Mouse (Mus musculus) heart, embryonic 14.5 days (tissue): ENCODE data around the gene Dlst. TPM values are rescaled to one million over a fixed set of nuclear protein-coding genes. Genes with fewer than 3 reads are reported as not detected.

Source experiments
- ATAC-seq: fragments of 200-750 bp; cut with Nextera tagmentation; 2 replicates; pipeline ENCODE4 v1.8.0; 2017; ENCODE audit warnings: low read depth, moderate TSS enrichment; ENCODE audit not compliant: insufficient number of reproducible peaks, insufficient read depth, low FRiP score
- H3K27ac ChIP-seq, 2 experiments: fragments of 200-500 bp in 1 of 2; fragments of 300-500 bp in 1 of 2; sonication (generic) in 1 of 2; replicated peaks in 1 of 2; 2 replicates each; pipeline ENCODE4 v1.5.1; 2012 to 2014; ENCODE audit warnings: low read depth in 2 of 2, low read length in 2 of 2, control low read depth in 1 of 2, mild to moderate bottlenecking in 1 of 2, mixed read lengths in 1 of 2; ENCODE audit not compliant: control insufficient read depth in 1 of 2, insufficient read depth in 1 of 2
- H3K27me3 ChIP-seq: fragments of 300-500 bp; sonication (generic); 2 replicates; pipeline ENCODE4 v1.6.1; 2014; ENCODE audit warnings: mild to moderate bottlenecking, low read length, control low read depth; ENCODE audit not compliant: control insufficient read depth, insufficient read depth
- H3K36me3 ChIP-seq: fragments of 300-500 bp; sonication (generic); 2 replicates; pipeline ENCODE4 v1.6.1; 2014; ENCODE audit warnings: mild to moderate bottlenecking, control low read depth, low read length, mixed read lengths; ENCODE audit not compliant: control insufficient read depth, insufficient read depth
- H3K4me1 ChIP-seq, 2 experiments: fragments of 200-500 bp in 1 of 2; fragments of 300-500 bp in 1 of 2; sonication (generic) in 1 of 2; 2 replicates each; pipeline ENCODE4 v1.6.1; 2012 to 2014; ENCODE audit warnings: low read length in 2 of 2, control low read depth in 1 of 2, mixed read lengths in 1 of 2; ENCODE audit not compliant: control insufficient read depth in 2 of 2, insufficient read depth in 2 of 2
- H3K4me2 ChIP-seq: fragments of 300-500 bp; sonication (generic); 2 replicates; pipeline ENCODE4 v1.6.1; 2014; ENCODE audit warnings: mild to moderate bottlenecking, low read length
- H3K4me3 ChIP-seq, 2 experiments: fragments of 200-500 bp in 1 of 2; fragments of 300-500 bp in 1 of 2; sonication (generic) in 1 of 2; 2 replicates each; pipeline ENCODE4 v1.5.1; 2012 to 2014; ENCODE audit warnings: low read length in 2 of 2, mild to moderate bottlenecking in 2 of 2, control low read depth in 1 of 2, low read depth in 1 of 2, moderate library complexity in 1 of 2; ENCODE audit not compliant: control insufficient read depth in 1 of 2, insufficient read depth in 1 of 2
- H3K9ac ChIP-seq: fragments of 300-500 bp; sonication (generic); 2 replicates; pipeline ENCODE4 v1.6.1; 2014; ENCODE audit warnings: mild to moderate bottlenecking, low read length
- H3K9me3 ChIP-seq: fragments of 300-500 bp; sonication (generic); 2 replicates; pipeline ENCODE4 v1.6.1; 2016; ENCODE audit warnings: low read length, control low read depth; ENCODE audit not compliant: control insufficient read depth
- WGBS: fragments of 180-500 bp; shearing (Covaris S2); extraction: QIAGEN DNeasy Blood & Tissue Kit; methylation state at CpG from one replicate; pipeline ENCODE4 v1.1.7; 2014; 5-methylcytosine and 5-hydroxymethylcytosine counted together
- polyA plus RNA-seq: library from polyadenylated mRNA; unstranded; fragments of >200 nt; fragmentation: Nextera tagmentation; extraction: Ambion mirVana; gene quantifications from 2 replicates; pipeline ENCODE4 v1.2.1, GENCODE M21; 2014

Gene Dlst
- polyA plus RNA-seq, 1 experiment from 2014 or later = 197 TPM

DNA sequence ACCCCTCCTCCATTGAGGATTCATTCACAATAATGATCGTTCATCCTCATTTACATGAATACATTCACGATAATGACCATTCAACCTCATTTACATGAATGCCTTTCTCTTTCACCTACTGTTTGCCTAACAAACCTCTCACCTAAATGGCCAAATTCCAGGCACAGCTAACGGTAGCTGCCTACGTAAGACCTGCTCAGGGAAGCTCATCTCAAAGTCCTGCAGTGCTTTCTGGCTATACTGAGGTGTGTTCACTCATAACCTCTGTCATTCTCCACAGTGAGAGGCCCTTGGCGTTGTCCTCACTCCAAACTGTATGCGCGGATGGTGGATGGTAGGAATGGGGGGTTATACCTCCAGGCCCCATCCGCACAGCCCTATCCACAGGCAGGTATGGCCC is 5.8 kb upstream of the Dlst start:
- ATAC-seq = no peak
- Histone ChIP-seq H3K4me1 (peaks cover 5 to 10% of the 10 kb centered on the region in 2 experiments), H3K27me3 (no peaks in the 10 kb centered on the region), H3K36me3 (no peaks in the 10 kb centered on the region), H3K9ac (no peak overlapping the region), H3K27ac (no peak overlapping the region), H3K9me3 (no peaks in the 10 kb centered on the region), H3K4me2 (no peak overlapping the region), H3K4me3 (no peak overlapping the region)
- 85% methylated on average over 8 of the region's 8 CpGs for WGBS

- H3K4me3 ChIP-seq = peak overlapping the region; percentile 12 to 15; a peak in 3 of 4 replicates
- H3K9me3 ChIP-seq = no peaks in the 10 kb centered on the region
- 7% methylated on average over 8 of the region's 8 CpGs for WGBS
- no peak overlapping the region for H3K27ac ChIP-seq
- H3K9ac ChIP-seq = peak overlapping the region; percentile 50
- H3K4me1 ChIP-seq = peaks cover 8 to 13% of the 10 kb centered on the region in 2 experiments
- no peaks in the 10 kb centered on the region for H3K36me3 ChIP-seq
- no peaks in the 10 kb centered on the region for H3K27me3 ChIP-seq
- peak overlapping the region; percentile 56 for H3K4me2 ChIP-seq
- ATAC-seq = no peak
These were observed 4.3 kb upstream of the Dlst start for GRCm38 (mm10) chr12:85106292-85106691.

DNA sequence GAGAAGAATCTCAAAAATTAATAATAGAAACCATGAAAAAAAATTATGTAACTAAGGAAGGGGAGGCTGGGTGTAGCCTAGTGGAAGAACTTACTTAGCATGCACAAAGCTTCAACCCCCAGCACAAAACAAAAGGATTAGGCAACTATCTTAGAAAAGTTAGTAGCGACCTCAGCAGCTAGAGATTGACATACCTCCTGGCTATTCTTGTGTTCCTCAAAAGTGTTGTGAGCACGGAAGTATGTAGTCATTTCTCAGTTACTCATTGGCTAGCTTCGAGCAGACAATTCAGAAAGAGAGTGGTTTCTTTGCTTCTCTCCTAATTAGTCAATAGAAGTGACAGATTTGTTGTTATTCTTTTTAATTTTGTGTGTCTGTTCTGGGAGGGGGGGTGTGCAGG is 2.0 kb upstream of the Dlst start:
- Histone ChIP-seq H3K36me3 (0 out of 2 replicates have a peak, but pooled peaks cover 8% of the 10 kb centered on the region), H3K4me1 (peaks cover 15 to 36% of the 10 kb centered on the region in 2 experiments), H3K4me3 (no peak overlapping the region), H3K4me2 (no peak overlapping the region), H3K9ac (no peak overlapping the region), H3K9me3 (no peaks in the 10 kb centered on the region), H3K27ac (no peak overlapping the region), H3K27me3 (no peaks in the 10 kb centered on the region)
- no peak for ATAC-seq
- 64% methylated on average over 3 of the region's 3 CpGs for WGBS

GRCm38 (mm10) chr12:85109426-85109825 is 1.2 kb upstream of the Dlst start:
- Histone ChIP-seq H3K27ac (no peak overlapping the region), H3K9ac (0 out of 2 replicates have a peak overlapping the region, but pooled peaks have one; percentile 99), H3K36me3 (0 out of 2 replicates have a peak, but pooled peaks cover 8% of the 10 kb centered on the region), H3K9me3 (no peaks in the 10 kb centered on the region), H3K27me3 (no peaks in the 10 kb centered on the region), H3K4me3 (no peak overlapping the region), H3K4me1 (peaks cover 15 to 37% of the 10 kb centered on the region in 2 experiments), H3K4me2 (peak overlapping the region; percentile 87)
- no peak for ATAC-seq
- WGBS = 63% methylated on average over 4 of the region's 4 CpGs

DNA sequence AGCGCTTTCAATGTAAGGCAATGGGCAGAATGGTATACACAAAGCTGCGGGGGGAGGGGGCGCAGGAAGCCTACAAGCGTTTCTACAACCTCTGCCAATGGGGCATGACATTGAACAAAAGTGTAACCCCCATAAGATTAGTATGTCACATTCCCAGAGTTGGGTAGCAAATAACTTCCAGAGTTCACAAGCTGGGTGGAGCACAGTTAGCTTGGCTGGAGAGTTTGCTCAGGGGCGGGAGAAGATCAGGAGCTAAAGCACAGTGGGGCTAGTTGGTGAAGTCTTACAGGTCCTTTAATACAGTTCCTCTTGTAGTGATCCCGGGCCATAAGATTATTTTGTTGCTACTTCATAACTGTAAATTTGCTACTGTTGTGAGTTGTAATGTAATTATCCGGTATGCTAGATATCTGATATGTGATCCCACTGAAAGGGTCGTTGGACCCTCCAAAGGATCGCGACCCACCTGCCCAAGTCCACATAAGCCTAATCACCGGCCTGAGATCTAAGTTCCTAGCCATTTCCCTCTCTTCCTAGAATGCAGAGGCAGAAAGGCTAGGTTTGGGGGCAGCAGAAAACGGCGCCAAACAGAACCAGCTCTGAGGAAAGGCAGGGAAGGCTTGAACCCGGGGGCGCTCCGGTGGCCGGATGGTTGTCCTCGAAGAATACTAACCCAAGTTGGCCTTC is 479 bp upstream of the Dlst start:
- 15% methylated on average over 18 of the region's 18 CpGs for WGBS
- ATAC-seq = no peak

GRCm38 (mm10) chr12:85112550-85113251 is 2.1 kb downstream of the Dlst start:
- WGBS = 74% methylated on average over 7 of the region's 7 CpGs
- peak overlapping the region; percentile 49 to 56; a peak in 3 of 4 replicates for H3K27ac ChIP-seq
- peak overlapping the region; percentile 87 for H3K4me2 ChIP-seq
- no peaks in the 10 kb centered on the region for H3K27me3 ChIP-seq
- H3K9me3 ChIP-seq = no peaks in the 10 kb centered on the region
- no peak overlapping the region for H3K4me3 ChIP-seq
- H3K4me1 ChIP-seq = peaks cover 10 to 33% of the 10 kb centered on the region in 2 experiments
- ATAC-seq = no peak
- no peak overlapping the region; the same call in 1 of the 2 replicates for H3K9ac ChIP-seq
- peaks cover 33% of the 10 kb centered on the region for H3K36me3 ChIP-seq

More for the DNA sequence above, 479 bp upstream of the Dlst start:
- no peaks in the 10 kb centered on the region for H3K27me3 ChIP-seq
- H3K4me3 ChIP-seq = peak overlapping the region; percentile 95 to 99
- peak overlapping the region; percentile 89 to 96 for H3K27ac ChIP-seq
- H3K36me3 ChIP-seq = peaks cover 15% of the 10 kb centered on the region
- H3K9me3 ChIP-seq = no peaks in the 10 kb centered on the region
- peak overlapping the region; percentile 99 for H3K9ac ChIP-seq
- peak overlapping the region; percentile 87 for H3K4me2 ChIP-seq
- H3K4me1 ChIP-seq = peaks cover 15 to 37% of the 10 kb centered on the region in 2 experiments

GRCm38 (mm10) chr12:85113337-85113736 is 2.7 kb downstream of the Dlst start:
- peak overlapping the region; percentile 87 for H3K4me2 ChIP-seq
- peak overlapping the region in 1 of 2 experiments; percentile 56; a peak in 1 of 4 replicates for H3K27ac ChIP-seq

More at GRCm38 (mm10) chr12:85113337-85113736, 2.7 kb downstream of the Dlst start:
- peaks cover 10 to 33% of the 10 kb centered on the region in 2 experiments for H3K4me1 ChIP-seq
- no peak overlapping the region for H3K4me3 ChIP-seq
- H3K36me3 ChIP-seq = peaks cover 40% of the 10 kb centered on the region
- H3K9me3 ChIP-seq = no peaks in the 10 kb centered on the region
- H3K27me3 ChIP-seq = no peaks in the 10 kb centered on the region
- ATAC-seq = no peak
- no peak overlapping the region for H3K9ac ChIP-seq
- 83% methylated on average over 3 of the region's 3 CpGs for WGBS
